Mouse (Mus musculus): Measurements from ENCODE around the gene Iqgap3.

The Iqgap3 gene

DNA sequence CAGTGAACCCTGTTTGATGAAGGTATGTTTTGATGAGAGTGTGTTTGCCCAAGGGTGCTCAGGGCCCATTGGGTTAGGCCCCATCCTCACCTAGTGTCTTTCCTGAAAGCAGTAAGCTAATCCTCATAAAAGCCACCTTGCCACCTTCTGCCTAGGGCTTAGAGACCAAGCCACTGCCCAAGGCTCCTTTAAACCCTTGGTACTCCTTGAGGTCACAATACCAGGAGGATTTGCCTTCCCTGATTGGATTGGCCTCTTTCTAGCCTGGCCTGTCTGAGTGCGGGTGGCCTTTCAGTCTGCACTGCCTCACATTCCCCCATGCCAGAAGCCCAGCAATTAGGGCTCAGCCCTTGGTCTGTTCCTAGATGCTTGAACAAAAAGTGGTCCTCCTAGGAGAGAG, 66.1 kb downstream of the Iqgap3 start:
- in situ Hi-C loops (cut with MboI, MseI), result loop anchor here in 1 of 2 experiments (10.0 kb wide), 1 partner anchor 367 kb away; no protein-coding TSS in a partner anchor

DNA sequence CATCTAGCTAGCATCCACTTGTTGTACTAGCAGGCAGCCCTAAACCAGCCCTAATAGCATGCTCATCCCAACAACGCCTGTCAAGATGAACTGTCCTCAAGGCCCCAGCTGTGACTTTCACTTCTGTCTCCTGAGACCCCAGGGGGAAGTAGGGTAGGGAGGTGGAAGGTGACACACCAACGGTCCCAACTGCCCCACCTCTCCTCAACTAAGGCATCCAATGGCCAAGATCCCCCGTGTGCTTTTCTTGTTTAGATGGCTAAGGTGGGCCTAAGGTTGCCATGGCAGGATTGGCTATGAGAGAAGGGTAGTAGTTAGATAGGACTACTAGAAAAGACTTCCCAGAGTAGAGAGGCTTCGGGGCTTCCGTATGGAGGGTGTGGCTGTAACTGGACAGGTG, 66.6 kb downstream of the Iqgap3 start:
- in situ Hi-C loops (cut with MboI, MseI), result loop anchor here in 1 of 2 experiments (10.0 kb wide), 1 partner anchor 366 kb away; no protein-coding TSS in a partner anchor

DNA sequence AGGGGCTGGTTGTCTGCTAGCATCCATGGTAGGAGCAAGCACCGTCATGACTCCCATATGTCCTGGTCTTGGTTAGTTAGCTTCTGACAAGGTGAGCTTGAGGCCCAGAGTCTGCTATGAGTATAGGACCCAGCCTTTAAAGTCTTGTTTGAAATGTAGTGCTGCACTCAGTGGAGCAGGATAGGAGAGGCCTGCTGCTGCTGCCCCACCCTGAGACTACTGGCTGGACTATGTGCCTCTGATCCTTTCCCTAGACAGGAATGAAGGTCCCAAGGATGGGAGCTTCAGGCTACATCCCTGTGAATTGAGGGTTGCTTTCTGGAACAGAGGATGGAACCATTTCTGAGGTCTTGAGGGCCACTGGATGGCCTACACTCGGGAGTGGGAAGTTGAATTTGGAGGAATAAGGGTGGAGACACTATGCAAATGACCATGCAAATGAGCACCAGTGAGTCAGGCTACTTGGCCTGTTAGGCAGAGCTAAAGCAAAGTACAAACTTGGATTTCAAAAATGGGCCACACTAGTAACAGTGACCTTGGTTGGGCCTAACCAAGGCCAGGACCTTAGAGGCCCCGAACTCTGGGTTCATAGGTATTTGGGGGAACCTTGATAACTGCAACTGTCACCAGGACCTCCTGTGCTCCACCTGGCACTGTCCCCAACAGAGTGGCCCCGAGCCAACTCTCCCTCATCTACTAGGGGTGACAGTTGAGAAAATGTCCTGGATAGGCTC, 67.2 kb downstream of the Iqgap3 start:
- in situ Hi-C loops (cut with MboI, MseI), result loop anchor here in 1 of 2 experiments (10.0 kb wide), 1 partner anchor 366 kb away; no protein-coding TSS in a partner anchor

DNA sequence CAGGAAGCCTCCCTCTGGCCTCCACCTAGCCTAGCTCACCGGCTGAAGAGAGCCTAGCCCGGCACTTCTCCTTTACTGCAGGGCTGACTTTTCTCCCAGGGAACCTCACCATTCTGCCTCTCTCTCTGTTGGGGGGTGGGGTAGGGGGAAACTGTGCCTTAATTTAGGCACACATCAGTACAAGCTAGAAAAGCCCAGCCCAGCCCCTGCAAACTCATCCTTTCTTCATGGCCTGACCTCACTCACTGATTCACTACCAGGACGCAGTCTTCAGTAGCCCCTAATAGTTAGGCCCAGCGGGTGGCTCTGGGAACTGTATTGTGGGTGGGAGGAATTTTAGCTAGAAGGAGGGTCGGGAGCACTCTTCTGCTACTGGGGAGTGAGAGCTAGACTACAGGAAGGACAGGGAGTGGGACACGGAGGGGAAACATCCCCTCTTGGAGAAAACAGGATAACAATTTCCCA, 67.8 kb downstream of the Iqgap3 start:
- in situ Hi-C loops (cut with MboI, MseI), result loop anchor here in 1 of 2 experiments (10.0 kb wide), 1 partner anchor 365 kb away; no protein-coding TSS in a partner anchor

DNA sequence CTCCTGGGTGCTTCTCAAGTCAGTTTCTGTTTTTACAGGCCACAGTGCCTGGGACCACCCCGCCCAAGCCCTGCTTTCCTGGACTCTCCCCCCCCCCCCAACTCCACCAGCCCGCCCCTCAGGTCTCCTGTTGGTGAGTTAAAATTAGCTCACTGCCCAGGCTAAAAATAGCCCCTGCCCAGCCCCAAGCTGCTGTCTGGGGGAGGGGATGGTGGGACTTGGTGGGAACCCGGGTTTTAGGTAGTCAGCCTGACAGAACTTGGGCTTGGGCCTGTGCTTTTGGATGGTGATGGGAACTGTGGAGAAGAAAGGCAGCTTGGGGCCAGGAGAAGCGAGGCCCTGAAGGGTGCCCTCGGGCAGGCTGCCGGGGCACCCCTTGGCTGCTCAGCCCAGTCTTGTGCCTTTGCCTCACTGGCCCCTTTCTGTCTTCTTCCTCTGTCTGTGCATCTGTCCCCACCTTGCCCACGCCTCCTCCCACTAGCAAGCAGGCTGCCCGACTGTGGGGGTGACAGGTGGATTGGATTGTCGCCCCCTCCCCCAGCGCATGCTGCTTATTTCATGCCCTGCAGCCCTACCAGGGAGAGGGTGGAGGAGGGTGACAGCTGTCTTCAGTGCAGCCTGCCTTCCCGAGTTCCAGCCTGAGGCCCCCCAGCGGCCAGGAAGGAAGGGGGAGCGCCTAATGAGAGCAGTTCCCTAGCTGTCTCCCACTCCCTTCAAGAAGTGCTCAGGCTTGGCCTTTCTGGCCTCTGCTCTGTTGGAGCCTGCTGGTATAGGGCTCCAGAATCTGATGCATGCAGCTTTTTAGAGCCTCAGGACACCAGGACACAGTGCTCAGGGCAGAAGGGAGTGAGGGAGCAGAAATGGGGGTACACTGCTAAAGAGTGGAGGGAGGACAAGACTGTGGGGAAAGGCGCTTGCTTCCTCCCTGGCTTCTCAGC, 68.6 kb downstream of the Iqgap3 start:
- in situ Hi-C loops (cut with MboI, MseI), result loop anchor here in 1 of 2 experiments (5.0 kb wide), 1 partner anchor 58 kb away; no protein-coding TSS in a partner anchor

DNA sequence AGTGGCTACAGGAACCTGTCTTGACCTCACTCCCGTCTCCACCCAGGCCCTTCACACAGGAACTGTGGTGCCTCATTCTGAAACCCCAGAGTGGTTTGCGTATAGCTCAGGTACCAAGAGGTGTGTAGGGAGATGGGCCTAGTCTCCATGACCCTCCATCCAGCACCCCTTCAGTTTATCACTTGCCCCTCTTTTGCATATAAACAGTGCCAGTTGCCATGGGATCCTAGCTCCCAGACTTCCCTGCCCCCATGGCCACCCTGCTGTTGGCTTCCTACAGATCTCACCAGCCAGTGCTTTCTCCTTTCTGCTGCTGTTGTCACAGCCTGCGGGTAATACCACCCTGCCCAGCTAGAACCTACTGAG, 69.2 kb downstream of the Iqgap3 start:
- in situ Hi-C loops (cut with MboI, MseI), result loop anchor here in 1 of 2 experiments (5.0 kb wide), 1 partner anchor 59 kb away; no protein-coding TSS in a partner anchor

DNA sequence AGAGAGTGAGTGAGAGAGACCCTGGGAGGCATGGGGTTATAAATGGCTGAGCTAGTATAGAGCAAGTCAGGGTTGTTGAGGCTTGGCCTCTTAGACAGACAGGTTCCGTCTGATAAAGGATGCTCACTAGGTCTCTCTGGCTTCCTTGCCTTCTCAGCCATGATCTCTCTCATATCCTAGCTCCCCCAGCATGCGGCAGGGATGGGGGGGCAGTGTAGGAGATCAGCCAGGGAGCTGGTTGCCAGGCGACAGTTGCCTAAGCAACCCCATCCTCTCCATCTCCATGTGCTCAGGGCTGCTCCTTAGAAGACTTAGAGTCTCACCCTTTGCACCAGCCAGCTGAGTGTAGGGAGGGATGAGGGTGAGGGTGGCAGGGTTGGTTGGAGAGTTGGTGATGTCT, 70.3 kb downstream of the Iqgap3 start:
- in situ Hi-C loops (cut with MboI, MseI), result loop anchor here in 1 of 2 experiments (5.0 kb wide), 1 partner anchor 60 kb away; no protein-coding TSS in a partner anchor

DNA sequence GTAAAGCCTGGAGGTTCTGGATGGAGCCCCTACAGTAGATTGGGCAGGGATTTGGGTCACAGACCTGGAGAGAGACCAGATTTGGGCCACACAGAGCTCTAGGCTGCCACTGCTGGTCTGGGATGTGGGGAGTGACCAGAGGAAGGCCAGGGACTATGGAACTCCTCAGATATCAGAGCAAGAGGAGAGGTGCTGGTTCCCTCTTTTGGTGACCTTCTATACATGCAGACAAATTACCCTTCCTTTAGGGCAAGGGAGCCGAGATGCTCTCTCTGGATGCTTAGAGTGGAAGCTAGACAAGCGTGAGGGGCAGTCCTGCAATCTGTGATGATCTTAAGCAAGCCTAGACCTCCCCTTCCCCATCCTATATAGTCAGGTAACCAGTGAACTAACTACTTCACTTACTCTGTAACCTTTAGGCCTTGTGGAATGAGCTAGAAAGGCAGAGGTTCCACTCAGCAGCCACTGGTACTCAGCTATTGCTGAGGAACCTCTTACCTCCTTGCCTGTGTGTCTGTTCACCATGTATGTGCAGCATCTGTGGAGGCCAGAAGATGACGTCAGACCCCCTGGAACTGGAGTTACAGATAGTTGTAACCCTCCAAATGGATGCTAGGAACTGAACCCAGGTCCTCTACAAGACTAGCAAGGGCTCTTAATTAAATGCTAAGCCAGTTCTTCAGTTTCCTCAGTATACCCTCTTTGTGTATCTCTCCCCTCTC, 71.7 kb downstream of the Iqgap3 start:
- in situ Hi-C loops (cut with MboI, MseI), result loop anchor here in 1 of 2 experiments (5.0 kb wide), 1 partner anchor 61 kb away; no protein-coding TSS in a partner anchor

DNA sequence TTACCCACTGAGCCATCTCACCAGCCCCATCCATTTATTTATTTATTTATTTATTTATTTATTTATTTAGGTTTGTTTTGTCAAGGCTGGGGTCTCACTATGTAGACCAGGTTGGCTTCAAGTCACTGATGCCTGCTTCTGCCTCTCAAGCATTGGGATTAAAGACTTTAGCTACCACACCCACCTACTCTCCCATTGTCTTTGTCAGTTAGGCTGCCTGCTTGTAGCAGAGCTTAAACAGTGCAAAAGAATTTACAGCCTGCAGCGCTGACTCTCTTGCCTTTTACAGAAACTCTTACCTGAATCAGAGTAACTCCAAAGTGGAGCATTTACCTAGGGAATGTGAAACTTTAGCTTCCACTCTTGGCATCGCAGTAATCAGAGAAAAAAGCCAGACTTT, 72.5 kb downstream of the Iqgap3 start:
- in situ Hi-C loops (cut with MboI, MseI), result loop anchor here in 1 of 2 experiments (5.0 kb wide), 1 partner anchor 62 kb away; no protein-coding TSS in a partner anchor

DNA sequence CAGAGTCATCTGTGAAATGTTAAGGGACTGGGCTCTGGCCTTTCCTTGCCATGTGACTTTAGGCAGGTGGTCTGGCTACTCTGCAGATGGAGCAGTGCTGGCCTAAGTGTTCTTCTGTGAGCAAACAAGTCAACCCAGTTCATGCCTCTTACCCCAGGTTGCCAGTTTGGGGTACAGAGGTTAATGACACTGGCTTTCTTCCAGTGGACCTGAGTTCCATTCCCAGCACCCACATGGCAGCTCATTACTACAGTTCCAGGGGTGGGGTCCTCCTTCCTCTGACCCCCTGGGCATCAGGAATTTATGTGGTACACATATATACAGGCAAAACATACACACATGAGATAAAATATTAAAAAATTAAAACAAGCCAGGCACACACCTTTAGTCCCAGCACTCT, 75.0 kb downstream of the Iqgap3 start:
- in situ Hi-C loops (cut with MboI, MseI), result no loop called here

DNA sequence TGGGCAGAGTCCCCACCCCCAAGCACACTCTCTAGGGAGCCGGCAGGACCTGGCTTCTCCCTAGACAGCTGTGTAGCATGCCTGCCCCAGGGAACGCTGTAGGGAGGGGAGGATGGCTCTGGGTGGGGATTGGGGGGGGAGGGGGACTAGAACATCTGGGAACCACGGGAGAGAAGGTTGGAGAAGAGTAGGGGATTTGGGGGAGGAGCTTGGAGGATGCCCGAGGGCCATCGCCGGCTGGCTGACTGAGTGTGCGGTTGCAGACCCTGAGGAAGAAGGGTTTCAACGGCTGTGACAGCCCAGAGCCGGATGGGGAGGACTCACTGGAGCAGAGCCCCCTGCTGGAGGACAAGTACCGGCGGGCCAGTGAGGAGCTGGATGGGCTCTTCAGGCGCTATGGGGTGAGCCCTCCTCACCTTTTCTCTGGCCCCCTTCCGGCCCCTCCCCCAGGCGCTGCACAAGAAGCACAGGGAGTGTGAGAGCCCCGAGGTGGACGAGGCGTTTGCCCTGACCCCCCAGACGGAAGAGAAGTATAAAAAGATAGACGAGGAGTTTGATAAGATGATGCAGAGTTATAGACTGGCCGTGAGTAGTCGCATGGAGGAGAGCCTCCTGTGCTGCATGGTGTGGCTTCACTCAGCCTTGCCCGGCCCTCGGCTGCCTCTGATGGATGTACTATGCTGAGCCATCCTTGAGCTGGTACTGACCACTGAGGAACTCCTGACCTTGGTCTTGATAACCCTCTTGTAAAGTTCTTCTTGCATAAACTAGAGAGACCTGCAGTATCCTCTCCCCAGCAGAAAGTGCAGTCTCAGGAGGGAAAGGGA, 76.2 kb downstream of the Iqgap3 start:
- in situ Hi-C loops (cut with MboI, MseI), result no loop called here

DNA sequence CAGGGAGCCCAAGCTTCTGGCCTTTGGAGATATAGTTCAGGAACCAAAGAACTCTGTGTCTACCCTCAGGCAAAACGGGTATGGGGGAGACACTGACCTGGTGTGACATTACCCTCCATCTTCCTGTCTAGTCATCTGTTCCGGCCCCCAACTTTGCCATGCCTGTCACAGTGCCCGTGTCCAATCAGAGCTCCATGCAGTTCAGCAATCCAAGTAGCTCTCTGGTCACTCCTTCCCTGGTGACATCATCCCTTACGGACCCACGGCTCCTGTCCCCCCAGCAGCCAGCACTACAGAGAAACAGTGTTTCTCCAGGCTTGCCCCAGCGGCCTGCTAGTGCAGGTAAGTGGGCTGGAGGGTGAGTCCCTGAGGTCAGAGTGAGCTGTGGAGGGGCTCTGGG, 77.2 kb downstream of the Iqgap3 start:
- in situ Hi-C loops (cut with MboI, MseI), result no loop called here

DNA sequence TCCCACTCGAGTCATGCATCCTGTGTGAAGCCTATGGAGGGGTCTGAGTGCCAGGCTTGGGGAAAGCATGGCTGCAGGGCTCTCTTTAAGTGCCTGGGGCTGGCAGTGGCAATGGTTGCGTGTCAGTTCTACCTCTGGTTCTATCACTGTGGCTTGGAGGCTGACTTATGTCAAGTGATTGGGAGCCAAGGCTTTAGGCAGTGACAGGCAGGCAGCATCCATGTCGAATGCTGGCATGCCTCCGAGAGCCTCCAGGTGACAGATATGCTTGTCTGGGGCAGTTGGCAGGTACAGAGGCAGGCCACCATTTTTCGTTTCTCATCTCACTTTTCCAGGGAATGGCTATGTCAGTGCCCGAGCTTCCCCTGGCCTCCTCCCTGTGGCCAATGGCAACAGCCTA, 79.1 kb downstream of the Iqgap3 start:
- in situ Hi-C loops (cut with MboI, MseI), result no loop called here

DNA sequence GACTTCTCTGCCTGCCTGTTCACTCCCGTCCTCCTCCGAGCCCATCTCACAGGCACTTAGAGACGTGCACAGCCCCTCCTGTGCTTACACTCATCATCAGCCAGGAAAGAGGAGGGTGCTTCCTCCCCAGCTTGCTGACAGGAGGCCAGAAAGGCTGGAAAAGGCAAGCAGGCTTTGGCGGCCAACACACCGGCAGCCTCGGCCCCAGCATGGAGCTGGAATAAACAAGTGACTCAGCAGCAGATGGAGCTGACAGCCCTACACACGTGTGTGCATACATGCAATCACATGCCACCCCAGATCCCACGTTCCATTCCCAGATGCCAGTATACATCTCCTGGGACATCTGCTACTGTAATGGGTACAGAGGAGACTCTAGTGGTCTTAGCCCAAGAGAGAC, 80.5 kb downstream of the Iqgap3 start:
- in situ Hi-C loops (cut with MboI, MseI), result no loop called here

DNA sequence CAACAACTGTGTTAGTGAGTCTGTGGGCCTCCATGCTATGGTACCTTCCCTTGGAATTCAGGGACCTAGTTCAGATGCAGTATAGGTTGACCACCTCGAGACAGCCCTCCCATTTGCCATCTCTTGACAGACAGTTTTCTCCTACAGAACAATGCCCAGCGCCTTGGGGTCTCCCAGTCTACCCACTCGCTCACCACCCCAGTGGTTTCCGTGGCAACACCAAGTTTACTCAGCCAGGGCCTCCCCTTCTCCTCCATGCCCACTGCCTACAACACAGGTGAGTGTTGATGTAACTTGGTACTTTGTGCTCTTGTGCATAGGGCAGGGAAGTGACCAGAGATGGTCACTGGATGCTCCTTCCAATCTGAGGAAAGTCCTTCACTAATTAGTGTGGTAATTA, 81.0 kb downstream of the Iqgap3 start:
- in situ Hi-C loops (cut with MboI, MseI), result no loop called here

DNA sequence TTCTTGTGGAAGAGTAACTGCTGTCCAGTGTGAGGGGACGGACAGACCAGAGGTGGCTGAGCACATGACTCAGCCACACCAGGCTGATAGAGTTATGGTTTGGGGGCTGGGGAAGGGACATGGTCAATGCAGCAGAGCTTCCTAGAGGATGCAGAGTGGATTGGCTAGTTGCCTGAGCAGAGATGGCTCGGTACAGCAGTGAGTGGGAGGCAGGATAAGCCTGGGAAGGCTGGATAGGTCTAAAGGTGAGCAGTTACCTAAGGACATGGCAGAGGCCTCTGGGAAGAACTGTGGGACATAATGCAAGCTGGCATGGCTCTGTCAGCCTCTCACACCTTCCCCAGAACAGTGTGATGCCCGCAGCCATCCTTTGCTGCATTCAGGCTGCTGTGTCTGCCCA, 82.1 kb downstream of the Iqgap3 start:
- in situ Hi-C loops (cut with MboI, MseI), result no loop called here

DNA sequence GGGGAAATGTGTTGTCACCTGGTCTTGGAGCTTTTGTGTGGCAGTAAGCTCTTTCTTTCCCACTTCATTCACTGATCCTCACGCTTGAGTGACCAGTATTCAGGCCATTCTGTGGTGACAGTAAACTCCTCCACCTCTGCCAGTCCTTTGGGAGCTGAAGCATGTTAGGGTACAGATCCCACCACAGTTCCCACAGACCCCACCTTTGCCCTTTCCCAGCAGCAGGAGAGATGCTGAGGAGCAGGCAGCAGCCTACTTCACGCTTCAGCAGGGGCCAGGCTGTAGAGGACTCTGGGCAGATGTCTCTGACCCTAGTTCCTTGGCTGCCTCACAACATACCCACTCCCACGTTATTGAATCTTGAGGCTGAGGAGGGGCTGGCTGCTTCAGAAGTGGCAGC, 82.5 kb downstream of the Iqgap3 start:
- in situ Hi-C loops (cut with MboI, MseI), result no loop called here

DNA sequence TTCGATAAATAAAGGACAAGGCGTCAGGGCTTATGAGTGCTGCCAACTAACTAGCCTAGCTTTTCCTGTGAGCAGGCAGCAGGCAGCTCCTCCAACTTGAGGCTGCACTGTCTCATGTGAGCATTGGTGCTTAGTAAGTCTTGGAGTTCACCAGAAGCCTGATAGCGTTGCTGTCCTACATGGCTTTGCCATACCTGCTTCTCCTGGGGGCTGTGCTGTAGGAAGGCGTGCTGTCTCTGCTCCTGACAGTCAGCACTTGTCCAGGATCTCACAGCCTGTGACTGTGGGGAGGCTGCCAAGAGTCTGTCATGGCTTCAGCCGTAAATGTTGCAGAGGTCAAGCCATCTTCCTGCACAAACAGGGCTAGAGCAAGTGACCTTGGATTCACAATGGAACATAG, 84.3 kb downstream of the Iqgap3 start:
- in situ Hi-C loops (cut with MboI, MseI), result no loop called here

DNA sequence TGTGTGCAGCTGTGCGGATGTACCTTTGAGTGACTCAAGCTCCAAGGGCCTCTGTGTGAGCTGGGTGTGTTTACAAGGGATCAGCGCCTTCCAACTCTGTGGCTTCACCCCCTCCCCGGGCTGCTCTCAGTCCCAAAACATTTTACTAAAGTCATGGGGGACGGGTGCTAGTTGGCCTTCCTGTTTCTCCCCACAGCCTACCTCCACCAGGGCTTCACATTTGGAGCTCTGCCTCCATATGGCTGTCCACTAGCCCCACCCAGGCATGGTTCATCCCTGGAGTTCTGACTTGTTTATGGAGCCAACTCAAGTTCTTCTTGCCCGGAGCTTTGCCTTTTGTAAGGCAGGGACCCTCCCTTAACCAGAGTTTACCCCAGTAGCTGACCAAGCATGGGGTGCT, 88.6 kb downstream of the Iqgap3 start:
- in situ Hi-C loops (cut with MboI, MseI), result loop anchor here in 1 of 2 experiments (5.0 kb wide), 1 partner anchor 78 kb away; no protein-coding TSS in a partner anchor
